Mouse (Mus musculus) cerebellum, adult 11-12 months (tissue): ENCODE measurements at regions not wholly inside any gene's neighbourhood (a gene's known extent, or its start where the extent isn't known, plus 50 kb on each side); places are given as distances from the start of the nearest gene placed in this dataset.

Source experiments
- DNase-seq: peaks from one replicate; pipeline ENCODE4 v3.0.0; 2022

DNA sequence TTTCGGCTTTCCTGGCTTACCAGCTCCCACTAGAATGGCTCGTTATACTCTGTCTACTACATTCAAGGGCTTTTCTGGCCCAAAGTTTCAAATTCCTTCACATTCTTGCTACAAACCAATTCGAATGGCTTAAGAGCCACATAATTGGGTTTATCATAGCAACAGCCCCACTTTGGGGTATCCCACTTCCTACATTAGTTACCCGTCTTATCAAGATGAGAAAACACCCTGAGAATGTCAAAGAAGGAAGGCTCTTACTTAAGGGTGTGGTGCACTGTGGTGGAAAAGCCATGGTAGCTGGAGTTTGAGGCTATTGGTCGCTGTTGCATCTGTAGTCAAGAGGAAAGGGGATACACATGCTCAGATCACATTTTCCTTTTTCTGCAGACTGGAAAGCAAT, 213.2 kb upstream of the Klf3 start:
- no peak for DNase-seq

DNA sequence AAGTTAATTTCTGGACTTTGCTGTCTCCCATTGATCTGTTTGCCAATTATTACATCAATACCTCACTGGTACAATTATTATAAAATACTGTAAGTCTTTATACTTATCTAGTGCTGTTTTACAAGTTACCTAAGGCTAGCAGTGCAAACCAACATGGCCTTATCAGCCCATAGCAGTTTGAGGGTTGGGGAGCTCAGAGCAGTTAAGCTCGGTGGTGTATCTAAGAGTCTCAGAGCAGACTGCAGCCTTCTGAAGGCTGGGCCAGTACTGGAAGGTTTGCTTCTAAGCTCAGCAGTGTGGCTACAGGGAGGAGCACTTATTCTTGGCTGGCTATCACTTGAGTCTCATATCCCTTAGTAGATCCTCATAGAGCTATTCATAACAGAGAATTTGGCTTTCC, 212.4 kb upstream of the Klf3 start:
- DNase-seq, result no peak

DNA sequence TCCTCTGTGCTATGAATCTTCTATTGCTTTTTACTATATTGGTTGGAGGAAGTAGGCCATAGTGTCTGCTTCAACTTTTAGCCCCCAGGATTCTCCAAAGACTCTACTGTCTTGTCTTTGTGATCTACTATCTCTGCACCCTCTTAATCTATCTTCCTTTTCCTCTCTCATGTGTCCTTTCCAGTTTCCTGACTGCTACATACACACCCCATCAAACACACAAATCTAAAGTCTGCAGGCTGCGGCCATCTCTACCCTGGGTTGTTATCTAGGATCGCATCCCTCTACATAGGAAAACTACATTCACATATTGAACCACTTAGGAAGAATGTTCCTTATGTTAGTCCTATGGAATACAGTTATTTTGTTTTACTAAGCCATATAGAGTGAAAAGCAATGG, 211.4 kb upstream of the Klf3 start:
- no peak for DNase-seq

DNA sequence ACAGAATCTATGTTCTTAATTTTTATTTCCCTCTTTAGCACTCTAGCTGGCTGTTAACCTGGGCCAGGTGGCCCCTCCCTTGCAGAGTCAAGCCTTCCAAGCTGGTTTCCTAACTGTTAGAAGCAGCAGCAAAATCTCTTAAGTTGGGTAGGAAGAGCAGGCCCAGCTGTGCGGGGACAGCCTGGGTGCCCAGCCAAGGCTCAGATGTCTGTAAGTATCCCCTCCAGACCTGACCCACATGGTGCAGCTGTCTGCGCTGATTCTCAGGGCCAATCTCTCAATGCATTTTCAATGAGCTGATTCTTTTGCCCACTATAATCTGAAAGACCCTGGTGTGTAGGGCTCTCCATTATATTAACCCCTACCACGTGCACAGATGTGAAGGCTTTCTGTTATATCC, 208.0 kb upstream of the Klf3 start:
- no peak for DNase-seq

GRCm38 (mm10) chr5:64595751-64596344, 207.3 kb upstream of the Klf3 start:
- DNase-seq, result no peak

- no peak for DNase-seq
These were observed 206.2 kb upstream of the Klf3 start for GRCm38 (mm10) chr5:64597021-64597420.

GRCm38 (mm10) chr5:64597451-64597850, 205.7 kb upstream of the Klf3 start:
- no peak for DNase-seq

DNA sequence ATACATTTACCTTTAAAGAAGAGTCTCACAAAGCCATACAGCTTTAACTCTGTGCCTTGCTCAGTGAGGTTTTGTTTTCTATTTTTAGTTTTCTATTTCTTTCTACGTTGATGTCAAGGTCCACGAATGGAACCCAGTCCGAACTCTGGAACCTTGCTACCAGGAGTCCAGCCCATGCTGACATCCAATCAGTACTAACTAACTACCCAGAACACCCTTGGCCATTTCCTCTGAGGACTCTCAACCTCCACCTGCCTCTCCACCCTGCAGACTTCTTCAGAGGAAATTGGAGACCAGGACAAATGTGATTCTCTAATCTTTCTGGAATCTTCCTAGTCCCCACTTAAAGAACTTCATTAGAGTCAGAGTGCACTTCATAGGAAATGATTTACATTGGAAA, 204.6 kb upstream of the Klf3 start:
- DNase-seq, result no peak

DNA sequence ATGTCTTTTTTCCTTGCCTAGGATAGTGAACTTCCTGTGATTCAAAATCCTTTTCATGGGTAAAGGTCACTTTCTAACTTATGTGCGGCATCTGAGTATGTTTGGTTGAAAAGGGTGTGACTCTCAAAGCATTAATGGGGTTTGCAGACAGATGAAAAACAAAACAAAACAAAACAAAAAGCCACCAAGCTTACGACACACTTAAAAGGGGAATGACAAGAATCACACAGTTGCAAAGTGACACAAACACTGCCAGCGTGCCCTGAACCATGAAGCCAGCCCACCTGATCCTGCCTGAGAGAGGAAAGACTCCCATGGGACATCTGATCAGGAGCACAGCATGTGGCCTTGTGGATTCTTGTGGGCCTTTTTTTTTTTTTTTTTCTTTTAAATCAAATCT, 204.2 kb upstream of the Klf3 start:
- no peak for DNase-seq

DNA sequence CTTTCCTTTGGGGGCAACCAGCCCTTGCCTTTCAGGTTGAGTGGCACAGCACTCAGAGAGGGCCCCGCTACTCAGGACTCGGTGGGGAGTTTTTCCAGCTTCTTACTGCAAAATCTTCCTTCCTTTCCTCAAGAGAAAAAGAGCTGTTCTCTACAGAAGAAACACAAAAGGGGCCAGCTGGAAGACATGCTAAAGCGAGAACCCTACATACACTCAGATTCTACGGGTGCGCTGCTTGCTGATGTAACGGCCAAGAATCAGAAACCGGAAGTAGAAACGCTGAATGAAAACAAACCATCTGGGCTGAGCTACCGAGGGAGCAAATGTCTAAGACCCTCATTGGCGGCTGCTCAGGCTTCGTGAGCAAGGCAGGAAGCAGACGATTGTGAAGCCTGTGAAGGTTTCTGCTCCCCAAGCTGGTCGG, 203.3 kb upstream of the Klf3 start:
- no peak for DNase-seq

- DNase-seq, result no peak
These were observed 202.8 kb upstream of the Klf3 start for GRCm38 (mm10) chr5:64600392-64600791.

GRCm38 (mm10) chr5:64600811-64601210, 202.4 kb upstream of the Klf3 start:
- no peak for DNase-seq

DNA sequence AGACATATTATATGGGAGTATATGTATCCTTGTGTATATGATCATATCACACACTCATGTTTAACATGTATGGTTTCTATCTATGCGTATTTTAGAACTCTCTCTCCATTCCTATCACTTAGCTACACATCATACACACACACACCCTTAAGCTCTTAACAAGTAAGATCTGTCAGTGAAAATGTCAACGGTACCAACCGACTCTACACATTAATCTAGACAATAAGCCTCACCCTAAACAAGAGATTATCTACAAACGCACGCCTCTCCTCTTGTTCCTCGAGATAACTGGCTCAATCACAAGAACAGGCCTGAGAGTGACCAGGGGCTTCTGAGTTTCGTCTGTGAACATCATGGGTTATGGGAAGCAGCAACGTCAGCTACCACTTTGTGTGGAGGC, 201.9 kb upstream of the Klf3 start:
- no peak for DNase-seq

GRCm38 (mm10) chr5:64601832-64602231, 201.4 kb upstream of the Klf3 start:
- no peak for DNase-seq

DNA sequence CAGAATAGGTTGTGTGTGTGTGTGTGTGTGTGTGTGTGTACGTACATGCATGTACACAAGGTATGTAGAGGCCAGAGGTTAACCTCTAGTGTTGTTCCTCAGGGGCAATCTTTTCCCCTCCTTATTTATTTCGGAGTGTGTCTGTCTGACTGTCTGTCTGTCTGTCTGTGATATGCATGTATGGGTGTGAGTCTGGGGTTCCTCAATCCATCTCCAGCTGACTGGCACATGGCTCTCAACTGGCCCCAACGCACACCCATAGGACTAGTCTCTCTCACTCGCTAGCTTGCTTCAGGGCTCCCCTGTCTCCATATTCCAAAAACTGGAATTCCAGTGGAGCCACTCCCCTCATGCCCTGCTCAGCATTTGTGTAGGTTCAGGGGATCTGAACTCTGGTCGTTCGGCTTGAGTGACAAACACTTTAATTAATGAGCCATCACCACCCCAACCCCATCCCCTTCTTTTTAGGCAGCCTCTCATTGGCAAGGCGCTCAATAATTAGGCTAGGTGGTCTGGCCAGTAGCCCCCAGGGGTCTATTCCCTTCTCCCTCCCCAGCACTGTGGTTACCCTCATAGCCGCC, 200.7 kb upstream of the Klf3 start:
- no peak for DNase-seq

GRCm38 (mm10) chr5:64602996-64603755, 200.0 kb upstream of the Klf3 start:
- DNase-seq, result no peak

DNA sequence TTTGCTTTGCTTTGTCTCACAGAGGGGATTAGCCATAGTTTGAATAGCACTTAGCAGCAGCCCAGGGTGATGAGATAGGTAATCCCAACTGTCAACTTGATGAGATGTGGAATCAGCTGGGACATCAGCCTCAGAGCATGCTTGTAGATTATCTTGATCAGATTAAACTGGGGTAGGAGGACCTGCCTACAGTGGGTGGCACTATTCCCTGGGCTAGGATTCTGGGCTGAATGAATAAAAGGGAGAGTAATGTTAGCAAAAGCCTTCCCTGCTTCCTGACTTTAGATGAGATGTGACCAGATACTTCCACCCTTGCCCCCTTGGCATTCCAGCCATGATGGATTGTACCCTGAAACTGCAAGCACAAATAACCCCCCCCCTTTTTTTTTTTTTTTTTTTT, 198.0 kb upstream of the Klf3 start:
- no peak for DNase-seq

DNA sequence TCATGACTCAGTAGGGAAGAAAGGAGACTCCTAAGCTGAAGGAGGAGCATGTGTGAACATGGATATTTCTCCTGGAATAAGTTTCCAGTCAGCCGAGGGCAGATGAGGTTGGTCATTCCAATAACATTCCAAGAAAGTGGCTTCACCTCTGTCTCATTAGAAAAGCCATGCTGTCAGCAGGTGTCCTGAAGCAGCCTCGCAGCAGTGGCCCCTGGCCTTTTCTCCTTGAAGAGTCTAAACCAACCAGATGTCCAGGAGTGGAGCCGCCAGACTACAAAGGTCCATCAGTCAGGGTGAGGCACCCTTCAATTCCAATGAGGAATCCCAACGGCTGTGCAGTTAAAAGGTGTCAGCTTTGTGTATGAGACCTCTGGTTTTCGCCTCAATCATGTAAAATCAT, 197.2 kb upstream of the Klf3 start:
- no peak for DNase-seq

GRCm38 (mm10) chr5:64609378-64610087, 193.7 kb upstream of the Klf3 start:
- no peak for DNase-seq

DNA sequence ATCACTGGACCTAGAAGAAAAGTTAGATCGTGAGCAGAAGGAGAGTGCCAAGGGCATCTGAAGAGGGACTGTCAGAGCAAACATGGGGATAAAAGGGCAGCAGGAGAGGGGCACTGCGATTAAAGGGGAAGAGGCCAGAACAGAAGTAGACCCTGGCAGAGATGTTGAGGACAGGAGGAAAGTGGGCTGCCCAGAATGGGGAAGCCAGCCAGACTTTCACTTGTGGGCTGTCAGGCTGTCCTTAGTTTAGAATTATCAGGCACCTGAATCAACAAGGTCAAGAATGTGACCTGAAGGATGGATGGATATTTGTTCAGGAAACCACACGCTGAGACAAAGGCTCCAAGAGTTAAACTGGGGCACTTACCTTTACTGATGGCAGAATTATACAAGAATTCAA, 193.0 kb upstream of the Klf3 start:
- no peak for DNase-seq

DNA sequence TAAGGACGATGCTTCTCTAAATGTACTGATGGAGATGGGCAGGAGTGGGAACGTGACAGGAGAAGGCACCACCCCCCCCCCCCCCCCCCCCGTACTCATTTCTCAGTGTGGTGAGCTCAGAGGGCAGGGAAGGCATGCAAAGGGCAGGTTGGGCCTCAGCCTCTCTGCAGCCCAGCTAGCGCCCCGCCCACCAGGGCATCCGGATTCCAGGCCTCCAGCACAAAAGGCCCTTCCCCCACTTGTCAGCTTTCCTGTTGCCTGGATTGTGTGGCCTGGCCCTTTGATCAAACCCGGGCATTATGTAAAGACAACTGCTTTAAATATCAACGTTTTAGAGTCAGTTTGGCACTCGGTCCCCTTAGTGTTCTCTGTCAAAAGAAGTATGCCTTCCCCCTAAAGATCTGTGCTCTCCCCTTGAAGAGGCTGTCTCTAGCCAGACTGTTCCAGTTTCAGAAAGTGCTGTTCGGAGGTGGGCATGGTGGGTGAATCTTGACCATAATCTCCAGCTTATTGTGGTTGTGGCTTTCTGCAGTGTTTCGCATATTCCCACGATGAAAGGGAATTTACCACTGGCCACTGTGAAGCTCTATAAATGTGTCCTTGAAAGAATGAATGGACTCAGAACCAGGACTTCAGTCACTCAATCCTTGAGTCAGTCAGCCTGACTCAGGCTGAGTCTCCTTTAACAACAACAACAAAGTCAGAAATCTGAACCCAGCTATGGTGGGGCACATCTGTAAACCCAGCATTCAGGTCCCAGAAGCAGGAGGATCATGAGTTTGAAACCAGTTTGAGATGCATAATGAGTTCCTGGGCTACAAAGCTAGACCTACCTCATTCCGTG, 192.4 kb upstream of the Klf3 start:
- DNase-seq, result no peak

DNA sequence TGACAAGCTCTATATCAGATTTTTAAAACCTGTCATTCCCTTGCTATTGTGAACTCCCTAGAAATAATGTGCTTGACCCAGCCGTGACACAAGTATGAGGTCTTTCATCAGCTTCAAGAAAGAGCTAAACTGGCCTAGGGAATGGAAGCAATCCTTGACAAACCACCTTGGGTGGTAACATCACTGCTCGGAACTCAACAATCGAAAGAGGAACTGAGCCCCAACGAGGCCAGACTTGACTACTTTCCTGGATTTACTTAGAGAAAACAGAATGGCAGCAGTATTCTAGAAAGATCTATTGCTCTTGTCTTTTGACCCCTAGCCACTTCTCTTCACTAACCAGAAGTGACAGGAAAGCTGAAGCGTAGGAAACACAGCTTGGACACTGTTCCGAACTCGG, 191.2 kb upstream of the Klf3 start:
- DNase-seq, result no peak

- no peak for DNase-seq
These were observed 189.5 kb upstream of the Klf3 start for GRCm38 (mm10) chr5:64613696-64614095.
